Mouse (Mus musculus): ENCODE results near the gene Map7d2. TPM values are rescaled to one million over a fixed set of nuclear protein-coding genes. Genes with fewer than 3 reads are reported as not detected.
"Not testable (repeated sequence)": the region's sequence is repeated elsewhere in the genome, so short reads cannot be mapped to it uniquely, and the experiment has no call there.

The Map7d2 gene
- polyA plus RNA-seq, 1 experiment from 2014 or later = 1.0 TPM

DNA sequence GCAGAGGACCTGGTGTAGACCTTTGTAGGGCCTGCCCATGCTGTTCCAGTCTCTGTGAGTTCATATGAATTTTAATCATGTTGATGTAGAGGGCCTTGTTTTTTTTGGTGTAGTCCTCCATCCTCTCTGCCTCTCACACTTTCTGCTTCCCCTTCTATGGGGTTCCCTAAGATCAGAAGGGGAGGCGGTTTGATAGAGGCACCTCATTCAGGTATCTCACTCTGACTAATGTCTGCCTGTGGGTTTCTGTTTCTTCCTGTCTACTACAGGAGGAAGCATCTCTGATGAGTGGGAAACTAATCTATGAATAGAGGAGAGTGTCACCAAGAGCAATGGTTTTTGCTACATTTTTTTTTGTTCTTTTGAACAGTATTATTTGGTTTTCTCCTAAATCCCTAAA is 32.8 kb downstream of the Map7d2 start:
- ATAC-seq = no peak
- no peak for TF ChIP-seq CTCF (IDR thresholded peaks at IDR 0.05; ENCODE audit: low read depth)
- Histone ChIP-seq H3K4me2 (replicated peaks; ENCODE audit: low read depth) (no peak overlapping the region), H3K4me3 (ENCODE audit: low read depth, low read length) (no peak overlapping the region), H3K9ac (ENCODE audit: low read depth, low read length) (no peak overlapping the region), H3K27me3 (replicated peaks; ENCODE audit: control insufficient read depth, insufficient read depth, low read length) (no peaks in the 10 kb centered on the region), H3K36me3 (ENCODE audit: control insufficient read depth, insufficient read depth) (no peaks in the 10 kb centered on the region), H3K27ac (ENCODE audit: low read depth, low read length) (no peak overlapping the region), H3K9me3 (ENCODE audit: control insufficient read depth) (no peaks in the 10 kb centered on the region), H3K4me1 (replicated peaks; ENCODE audit: control insufficient read depth, insufficient read depth, low read length) (no peaks in the 10 kb centered on the region)
- 81% methylated on average over 1 of the region's 1 CpGs for whole genome bisulfite sequencing

DNA sequence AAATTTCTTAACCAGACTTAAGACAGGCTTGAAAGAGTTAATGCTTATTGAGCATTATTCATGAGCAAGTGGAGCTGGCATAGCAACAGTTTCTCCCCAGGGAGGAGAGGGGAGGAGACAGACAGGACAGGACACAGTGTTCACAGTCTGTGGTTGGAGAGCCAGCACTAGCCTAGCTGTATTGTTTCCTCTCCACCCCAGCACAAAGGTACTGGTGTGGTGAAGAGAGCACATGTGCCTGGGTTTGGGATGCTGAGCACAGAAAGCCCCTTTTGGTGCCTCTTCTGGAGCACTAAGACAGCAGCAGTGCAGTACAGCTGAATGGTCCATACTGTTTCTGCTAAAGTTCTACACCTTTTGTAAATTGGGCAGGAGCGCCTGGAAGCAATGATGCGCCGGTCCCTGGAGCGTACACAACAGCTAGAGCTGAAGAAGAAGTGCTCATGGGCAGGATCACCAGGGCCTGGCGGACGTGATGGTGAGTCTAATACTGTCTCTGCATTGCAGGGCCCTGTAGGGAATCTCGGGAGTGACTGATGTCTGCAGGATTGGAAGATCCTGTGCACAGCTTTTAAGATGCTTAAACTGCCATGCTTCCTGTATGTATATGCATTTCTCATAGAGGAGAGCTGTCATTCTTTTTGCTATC is 44.8 kb downstream of the Map7d2 start:
- Histone ChIP-seq H3K9ac (ENCODE audit: low read depth, low read length) (no peak overlapping the region), H3K4me2 (replicated peaks; ENCODE audit: low read depth) (no peak overlapping the region), H3K27ac (ENCODE audit: low read depth, low read length) (no peak overlapping the region), H3K4me1 (replicated peaks; ENCODE audit: control insufficient read depth, insufficient read depth, low read length) (no peaks in the 10 kb centered on the region), H3K36me3 (ENCODE audit: control insufficient read depth, insufficient read depth) (no peaks in the 10 kb centered on the region), H3K9me3 (ENCODE audit: control insufficient read depth) (no peaks in the 10 kb centered on the region), H3K27me3 (replicated peaks; ENCODE audit: control insufficient read depth, insufficient read depth, low read length) (no peaks in the 10 kb centered on the region), H3K4me3 (ENCODE audit: low read depth, low read length) (no peak overlapping the region)
- WGBS = 72% methylated on average over 7 of the region's 7 CpGs
- ATAC-seq = no peak
- TF ChIP-seq CTCF (IDR thresholded peaks at IDR 0.05; ENCODE audit: low read depth) = no peak

DNA sequence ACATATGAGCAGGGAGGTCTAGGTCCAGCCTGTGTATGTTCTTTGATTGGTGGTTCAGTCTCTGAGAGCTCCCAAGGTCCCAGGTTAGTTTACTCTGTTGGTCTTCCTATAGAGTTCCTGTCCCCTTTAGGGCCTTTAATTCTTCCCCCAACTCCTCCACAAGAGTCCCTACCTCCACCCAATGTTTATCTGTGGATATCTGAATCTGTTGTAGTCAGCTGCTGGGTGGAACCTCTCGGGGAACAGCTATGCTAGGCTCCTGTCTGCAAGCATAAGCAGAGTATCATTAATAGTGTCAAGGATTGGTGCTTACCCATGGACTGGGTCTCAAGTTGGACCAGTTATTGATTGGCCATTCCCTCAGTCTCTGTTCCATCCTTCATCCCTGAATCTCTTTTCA is 60.4 kb downstream of the Map7d2 start:
- no peak overlapping the region for H3K4me2 ChIP-seq (replicated peaks; ENCODE audit: low read depth)
- 59% methylated on average over 1 of the region's 1 CpGs for WGBS
- H3K36me3 ChIP-seq (ENCODE audit: control insufficient read depth, insufficient read depth) = no peaks in the 10 kb centered on the region
- H3K9me3 ChIP-seq (ENCODE audit: control insufficient read depth) = no peaks in the 10 kb centered on the region
- TF ChIP-seq CTCF (IDR thresholded peaks at IDR 0.05; ENCODE audit: low read depth) = no peak
- H3K4me3 ChIP-seq (ENCODE audit: low read depth, low read length) = no peak overlapping the region
- H3K27me3 ChIP-seq (replicated peaks; ENCODE audit: control insufficient read depth, insufficient read depth, low read length) = no peaks in the 10 kb centered on the region
- no peak for ATAC-seq
- no peaks in the 10 kb centered on the region for H3K4me1 ChIP-seq (replicated peaks; ENCODE audit: control insufficient read depth, insufficient read depth, low read length)
- no peak overlapping the region for H3K27ac ChIP-seq (ENCODE audit: low read depth, low read length)
- H3K9ac ChIP-seq (ENCODE audit: low read depth, low read length) = no peak overlapping the region

DNA sequence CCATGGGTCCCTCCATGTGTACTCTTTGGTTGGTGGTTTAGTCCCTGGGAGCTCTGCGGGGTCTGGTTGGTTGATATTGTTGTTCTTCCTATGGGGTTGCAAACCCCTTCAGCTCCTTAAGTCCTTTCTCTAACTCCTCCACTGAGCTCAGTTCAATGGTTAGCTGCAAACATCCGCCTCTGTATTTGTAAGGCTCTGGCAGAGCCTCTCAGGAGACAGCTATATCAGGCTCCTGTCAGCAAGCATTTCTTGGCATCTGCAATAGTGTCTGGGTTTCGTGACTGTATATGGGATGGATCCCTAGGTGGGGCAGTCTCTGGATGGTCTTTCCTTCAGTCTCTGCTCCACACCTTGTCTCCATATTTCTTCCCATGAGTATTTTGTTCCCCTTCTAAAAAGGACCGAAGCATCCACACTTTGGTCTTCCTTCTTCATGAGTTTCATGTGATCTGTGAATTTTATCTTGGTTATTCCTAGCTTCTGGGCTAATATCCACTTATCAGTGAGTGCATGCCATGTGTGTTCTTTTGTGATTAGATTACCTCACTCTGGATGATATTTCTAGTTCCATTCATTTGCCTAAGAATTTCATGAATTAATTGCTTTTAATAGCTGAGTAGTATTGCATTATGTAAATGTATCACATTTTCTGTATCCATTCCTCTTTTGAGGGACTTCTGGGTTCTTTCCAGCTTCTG is 64.0 kb downstream of the Map7d2 start:
- H3K9me3 ChIP-seq (ENCODE audit: control insufficient read depth); H3K36me3 ChIP-seq (ENCODE audit: control insufficient read depth, insufficient read depth); ATAC-seq; H3K4me3 ChIP-seq (ENCODE audit: low read depth, low read length); H3K4me2 ChIP-seq (replicated peaks; ENCODE audit: low read depth); H3K27me3 ChIP-seq (replicated peaks; ENCODE audit: control insufficient read depth, insufficient read depth, low read length); H3K9ac ChIP-seq (ENCODE audit: low read depth, low read length); H3K27ac ChIP-seq (ENCODE audit: low read depth, low read length); H3K4me1 ChIP-seq (replicated peaks; ENCODE audit: control insufficient read depth, insufficient read depth, low read length): not testable (repeated sequence)
- 79% methylated on average over 4 of the region's 4 CpGs for WGBS

DNA sequence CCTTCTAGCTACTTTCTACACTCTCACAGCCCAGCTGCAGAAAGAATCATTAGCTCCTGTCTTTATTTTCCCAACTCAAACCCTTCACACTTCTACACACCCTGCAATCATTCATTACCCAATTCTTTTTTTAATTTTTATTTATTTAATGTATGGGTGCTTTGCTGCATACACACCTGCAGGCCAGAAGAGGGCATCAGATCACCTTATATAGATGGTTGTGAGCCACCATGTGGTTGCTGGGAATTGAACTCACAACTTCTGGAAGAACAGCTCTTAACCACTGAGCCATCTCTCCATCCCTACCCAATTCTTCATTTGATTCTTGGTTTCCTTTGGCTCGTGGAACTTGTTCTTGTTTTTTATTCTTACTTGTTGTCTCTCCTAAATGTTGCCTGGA is 69.9 kb downstream of the Map7d2 start:
- no peak for ATAC-seq
- no peak overlapping the region for H3K9ac ChIP-seq (ENCODE audit: low read depth, low read length)
- no peaks in the 10 kb centered on the region for H3K4me1 ChIP-seq (replicated peaks; ENCODE audit: control insufficient read depth, insufficient read depth, low read length)
- no peaks in the 10 kb centered on the region for H3K36me3 ChIP-seq (ENCODE audit: control insufficient read depth, insufficient read depth)
- no peak overlapping the region for H3K4me2 ChIP-seq (replicated peaks; ENCODE audit: low read depth)
- 0 out of 2 replicates have a peak, but pooled peaks have one; percentile 5 for TF ChIP-seq CTCF (IDR thresholded peaks at IDR 0.05; ENCODE audit: low read depth)
- H3K27ac ChIP-seq (ENCODE audit: low read depth, low read length) = no peak overlapping the region
- H3K27me3 ChIP-seq (replicated peaks; ENCODE audit: control insufficient read depth, insufficient read depth, low read length) = no peaks in the 10 kb centered on the region
- no peak overlapping the region for H3K4me3 ChIP-seq (ENCODE audit: low read depth, low read length)
- H3K9me3 ChIP-seq (ENCODE audit: control insufficient read depth) = no peaks in the 10 kb centered on the region
- 84% methylated on average over 1 of the region's 1 CpGs for WGBS

DNA sequence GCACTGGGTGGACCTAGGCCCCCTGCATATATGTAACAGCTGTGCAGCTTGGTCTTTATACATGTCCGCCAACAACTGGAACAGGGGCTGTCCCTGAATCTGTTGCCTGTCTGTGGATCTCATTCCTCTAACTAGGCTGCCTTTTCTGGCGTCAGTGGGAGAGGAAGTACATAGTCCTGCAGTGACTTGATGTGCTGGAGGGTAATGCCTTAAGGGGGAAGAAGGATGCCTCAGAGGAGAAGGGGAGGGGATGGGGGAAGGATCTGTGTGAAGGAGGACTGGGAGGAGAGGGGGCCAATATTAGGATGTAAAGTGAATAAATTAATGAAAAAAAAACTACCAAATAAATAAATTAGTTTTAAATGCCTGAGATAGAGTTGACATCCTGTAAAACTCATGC is 88.8 kb downstream of the Map7d2 start:
- ATAC-seq = no peak
- H3K27ac ChIP-seq (ENCODE audit: low read depth, low read length) = no peak overlapping the region
- no peak overlapping the region for H3K4me3 ChIP-seq (ENCODE audit: low read depth, low read length)
- no peaks in the 10 kb centered on the region for H3K9me3 ChIP-seq (ENCODE audit: control insufficient read depth)
- TF ChIP-seq CTCF (IDR thresholded peaks at IDR 0.05; ENCODE audit: low read depth) = no peak
- no peak overlapping the region for H3K9ac ChIP-seq (ENCODE audit: low read depth, low read length)
- no peaks in the 10 kb centered on the region for H3K4me1 ChIP-seq (replicated peaks; ENCODE audit: control insufficient read depth, insufficient read depth, low read length)
- WGBS = 45% methylated on average over 2 of the region's 2 CpGs
- no peak overlapping the region for H3K4me2 ChIP-seq (replicated peaks; ENCODE audit: low read depth)
- H3K36me3 ChIP-seq (ENCODE audit: control insufficient read depth, insufficient read depth) = no peaks in the 10 kb centered on the region
- H3K27me3 ChIP-seq (replicated peaks; ENCODE audit: control insufficient read depth, insufficient read depth, low read length) = no peaks in the 10 kb centered on the region
